Mouse (Mus musculus) intestine, embryonic 14.5 days (tissue): ENCODE measurements at regions not wholly inside any gene's neighbourhood (a gene's known extent, or its start where the extent isn't known, plus 50 kb on each side); places are given as distances from the start of the nearest gene placed in this dataset.

Source experiments
- ATAC-seq: fragments of 200-750 bp; cut with Nextera tagmentation; replicated peaks from 2 replicates; pipeline ENCODE4 v1.8.0; 2017; ENCODE audit warnings: low read depth, moderate number of reproducible peaks, moderate TSS enrichment, moderate library complexity; ENCODE audit not compliant: low FRiP score, low TSS enrichment
- DNase-seq: peaks from one replicate; pipeline ENCODE4 v3.0.0-alpha.2; 2018; ENCODE audit warnings: low spot score
- H3K27ac ChIP-seq: fragments of 300-500 bp; sonication (generic); 2 replicates; pipeline ENCODE4 v1.5.1; 2014; ENCODE audit warnings: low read depth, mild to moderate bottlenecking, control low read depth
- H3K27me3 ChIP-seq: fragments of 300-500 bp; sonication (generic); replicated peaks from 2 replicates; pipeline ENCODE4 v1.6.1; 2014; ENCODE audit warnings: low read length, control low read depth; ENCODE audit not compliant: control insufficient read depth, insufficient read depth
- H3K36me3 ChIP-seq: fragments of 300-500 bp; sonication (generic); 2 replicates; pipeline ENCODE4 v1.6.1; 2014; ENCODE audit warnings: low read length, control low read depth; ENCODE audit not compliant: control insufficient read depth, insufficient read depth
- H3K4me1 ChIP-seq: fragments of 300-500 bp; sonication (generic); replicated peaks from 2 replicates; pipeline ENCODE4 v1.6.1; 2014; ENCODE audit warnings: low read length, control low read depth, mixed read lengths; ENCODE audit not compliant: control insufficient read depth, insufficient read depth
- H3K4me2 ChIP-seq: fragments of 300-500 bp; sonication (generic); 2 replicates; pipeline ENCODE4 v1.6.1; 2014; ENCODE audit warnings: low read length
- H3K4me3 ChIP-seq: fragments of 300-500 bp; sonication (generic); 2 replicates; pipeline ENCODE4 v1.5.1; 2014; ENCODE audit warnings: low read depth, low read length, control low read depth, mixed read lengths
- H3K9ac ChIP-seq: fragments of 300-500 bp; sonication (generic); 2 replicates; pipeline ENCODE4 v1.6.1; 2014; ENCODE audit warnings: mild to moderate bottlenecking, low read length
- H3K9me3 ChIP-seq: fragments of 300-500 bp; sonication (generic); 2 replicates; pipeline ENCODE4 v1.6.1; 2016; ENCODE audit warnings: low read length, control low read depth; ENCODE audit not compliant: control insufficient read depth
- WGBS: fragments of 180-500 bp; shearing (Covaris S2); extraction: QIAGEN DNeasy Blood & Tissue Kit; methylation state at CpG from one replicate; pipeline ENCODE4 v1.1.7; 2014; 5-methylcytosine and 5-hydroxymethylcytosine counted together

DNA sequence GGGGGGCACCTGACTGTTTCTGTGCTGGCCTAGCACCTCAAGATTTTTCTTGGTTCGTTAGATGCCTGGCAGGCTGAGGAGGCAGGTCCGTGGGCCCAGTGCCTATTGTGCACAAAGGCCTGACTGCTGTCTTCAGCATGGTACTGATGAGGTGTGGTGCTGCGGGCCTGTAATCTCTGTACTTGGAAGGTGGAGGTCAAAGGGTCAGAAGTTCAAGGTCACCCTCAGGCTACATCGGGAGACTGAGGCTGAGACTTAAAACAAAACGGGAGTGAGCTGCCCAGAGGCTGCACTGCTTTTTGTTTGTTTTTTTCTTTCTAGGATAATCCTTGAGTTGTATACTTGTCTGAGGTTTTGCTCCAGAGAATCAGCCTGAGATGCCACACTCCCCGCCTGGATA is 234.4 kb downstream of the Sipa1l2 start:
- no peak for DNase-seq
- no peak for ATAC-seq
- H3K36me3 ChIP-seq: no peaks in the 10 kb centered on the region
- WGBS: 57% methylated on average over 6 of the region's 6 CpGs
- no peak overlapping the region for H3K9ac ChIP-seq
- H3K4me3 ChIP-seq: no peak overlapping the region
- H3K9me3 ChIP-seq: no peaks in the 10 kb centered on the region
- H3K4me2 ChIP-seq: no peak overlapping the region
- H3K27ac ChIP-seq: no peak overlapping the region
- peaks cover 13% of the 10 kb centered on the region for H3K4me1 ChIP-seq
- H3K27me3 ChIP-seq: no peaks in the 10 kb centered on the region

DNA sequence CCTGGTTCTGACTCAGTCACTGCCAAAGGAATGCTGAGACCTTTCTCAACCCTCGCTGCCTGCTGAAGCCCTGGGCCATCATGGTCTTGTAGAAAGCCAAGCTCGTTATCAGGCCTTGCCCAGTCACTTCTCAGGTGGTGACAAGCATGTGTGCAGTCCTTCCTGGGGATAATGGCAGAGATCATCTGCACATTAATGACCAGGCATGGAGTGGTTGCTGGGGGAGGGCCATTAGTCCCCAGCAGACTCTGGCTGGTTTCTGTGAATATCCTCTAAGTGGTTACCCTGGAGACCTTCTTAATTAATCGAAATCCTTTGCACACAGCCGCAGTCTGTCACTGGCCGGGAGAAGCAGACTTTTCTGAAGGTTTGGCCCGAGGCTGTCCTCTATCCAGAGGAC is 239.0 kb downstream of the Sipa1l2 start:
- ATAC-seq (no peak), DNase-seq (no peak)
- Histone ChIP-seq H3K4me1 (no peaks in the 10 kb centered on the region; the same call in 1 of the 2 replicates), H3K27me3 (no peaks in the 10 kb centered on the region), H3K4me2 (no peak overlapping the region), H3K9ac (no peak overlapping the region), H3K9me3 (no peaks in the 10 kb centered on the region), H3K27ac (no peak overlapping the region), H3K4me3 (no peak overlapping the region), H3K36me3 (no peaks in the 10 kb centered on the region)
- 76% methylated on average over 6 of the region's 6 CpGs for WGBS

DNA sequence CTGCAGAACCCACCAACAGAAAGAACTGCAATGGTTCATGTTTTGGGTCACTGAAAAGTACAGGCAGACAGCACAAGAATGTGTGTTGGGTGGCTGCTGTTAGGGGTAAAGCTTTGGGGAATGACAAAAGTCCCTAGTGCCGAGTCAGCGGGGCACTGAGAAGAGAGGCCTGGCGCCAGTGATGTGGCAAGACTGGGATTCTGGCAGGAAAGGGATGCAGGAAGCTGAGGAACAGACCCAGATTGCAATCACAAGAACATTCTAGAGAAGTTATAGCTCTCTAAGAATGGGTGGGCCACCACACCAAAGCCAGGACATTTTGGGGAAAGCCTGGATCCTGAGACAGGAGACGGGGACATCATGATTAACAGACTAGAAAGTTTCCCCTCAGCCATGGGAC is 241.0 kb downstream of the Sipa1l2 start:
- no peak for ATAC-seq
- no peaks in the 10 kb centered on the region for H3K9me3 ChIP-seq

DNA sequence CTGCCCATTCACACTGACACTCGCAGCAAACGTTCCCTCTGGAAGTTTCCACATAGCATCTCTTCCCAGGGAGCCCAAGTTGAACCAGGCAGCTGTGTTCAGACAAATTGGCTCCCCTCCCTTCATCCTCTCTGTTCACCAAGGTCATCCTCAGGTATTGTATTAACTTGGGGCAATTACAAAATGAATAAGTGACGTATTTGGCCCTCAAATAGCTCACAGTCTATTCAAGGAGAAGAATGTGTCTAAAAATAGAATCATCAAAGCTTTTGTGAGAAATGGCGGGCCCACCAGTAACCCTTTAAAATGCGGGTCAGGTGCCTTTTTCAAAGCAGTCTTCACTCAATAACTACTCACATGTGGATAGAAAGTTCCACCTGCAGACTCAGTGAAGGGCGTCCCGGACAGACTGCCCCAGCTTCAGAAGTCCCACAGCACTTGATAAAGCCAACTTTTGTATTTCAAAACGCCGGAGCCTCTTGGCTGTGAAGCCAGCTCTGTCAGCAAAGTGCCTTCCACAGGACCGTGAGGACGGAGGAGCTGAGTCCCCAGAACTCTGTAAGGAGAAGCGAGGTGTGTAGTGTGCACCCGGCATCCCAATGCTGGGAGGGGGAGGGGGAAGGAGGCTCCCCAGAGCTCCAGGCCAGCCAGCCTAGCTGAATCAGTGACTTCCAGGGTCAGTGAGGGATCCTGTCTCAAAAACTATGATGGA is 241.9 kb downstream of the Sipa1l2 start:
- H3K27me3 ChIP-seq: no peaks in the 10 kb centered on the region
- no peak overlapping the region for H3K9ac ChIP-seq
- no peaks in the 10 kb centered on the region for H3K4me1 ChIP-seq
- WGBS: 71% methylated on average over 13 of the region's 13 CpGs
- no peak overlapping the region for H3K4me3 ChIP-seq
- DNase-seq (no peak), ATAC-seq (no peak)
- no peak overlapping the region for H3K27ac ChIP-seq
- H3K9me3 ChIP-seq: no peaks in the 10 kb centered on the region
- H3K4me2 ChIP-seq: no peak overlapping the region
- H3K36me3 ChIP-seq: no peaks in the 10 kb centered on the region

More for the DNA sequence above, 241.0 kb downstream of the Sipa1l2 start:
- H3K27ac ChIP-seq: no peak overlapping the region
- H3K4me2 ChIP-seq: no peak overlapping the region
- H3K4me3 ChIP-seq: no peak overlapping the region
- no peak for DNase-seq
- no peak overlapping the region for H3K9ac ChIP-seq
- no peaks in the 10 kb centered on the region for H3K36me3 ChIP-seq
- no peaks in the 10 kb centered on the region for H3K27me3 ChIP-seq
- WGBS: 88% methylated on average over 4 of the region's 4 CpGs
- H3K4me1 ChIP-seq: no peaks in the 10 kb centered on the region

DNA sequence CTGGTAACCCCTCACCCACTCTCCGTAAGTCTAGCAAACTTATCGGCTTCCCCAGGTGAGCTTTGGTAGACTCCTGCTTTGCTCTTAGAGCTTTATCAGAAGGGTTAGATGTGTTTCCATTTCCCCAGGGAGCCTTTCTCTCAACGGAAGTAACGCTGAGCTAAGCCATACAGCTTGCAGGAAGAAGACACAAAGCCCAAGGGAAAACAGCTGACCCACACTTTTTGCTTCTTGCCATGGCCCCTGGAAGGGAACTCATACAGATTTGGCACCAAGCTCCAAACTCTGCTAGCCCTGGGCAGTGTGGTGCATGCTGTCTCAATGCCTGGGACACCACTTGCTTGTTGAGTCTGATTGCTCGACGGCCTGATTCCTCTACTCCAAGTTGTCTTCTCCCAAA is 242.6 kb downstream of the Sipa1l2 start:
- no peaks in the 10 kb centered on the region for H3K36me3 ChIP-seq
- no peak overlapping the region for H3K4me3 ChIP-seq
- no peak overlapping the region for H3K9ac ChIP-seq
- H3K4me1 ChIP-seq: no peaks in the 10 kb centered on the region
- H3K27ac ChIP-seq: no peak overlapping the region
- no peak for ATAC-seq
- DNase-seq: no peak
- 76% methylated on average over 6 of the region's 6 CpGs for WGBS
- H3K27me3 ChIP-seq: no peaks in the 10 kb centered on the region
- H3K9me3 ChIP-seq: no peaks in the 10 kb centered on the region
- H3K4me2 ChIP-seq: no peak overlapping the region

DNA sequence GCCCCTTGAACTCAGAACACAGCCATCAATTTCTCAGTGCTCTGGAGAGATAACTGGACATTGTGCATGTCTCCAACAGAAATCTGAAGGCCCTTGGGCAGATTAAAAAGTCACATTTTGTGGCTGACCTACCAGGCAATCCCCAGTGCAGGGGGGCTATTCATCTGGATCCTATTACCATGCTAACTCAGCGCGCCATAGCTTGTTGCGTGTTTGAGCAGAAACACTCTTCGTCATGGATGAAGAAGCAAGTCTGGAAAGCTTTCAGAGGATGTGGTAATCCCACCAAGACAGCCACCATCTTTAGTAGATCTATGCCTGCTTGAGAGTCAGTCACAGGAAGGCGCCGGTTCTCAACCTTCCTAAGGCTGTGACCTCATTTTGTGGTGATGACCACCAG is 243.9 kb downstream of the Sipa1l2 start:
- no peaks in the 10 kb centered on the region for H3K9me3 ChIP-seq
- no peak overlapping the region for H3K4me2 ChIP-seq
- no peak overlapping the region for H3K9ac ChIP-seq
- no peak overlapping the region for H3K4me3 ChIP-seq
- no peaks in the 10 kb centered on the region for H3K36me3 ChIP-seq
- no peaks in the 10 kb centered on the region for H3K4me1 ChIP-seq
- ATAC-seq (no peak), DNase-seq (no peak)
- WGBS: 94% methylated on average over 6 of the region's 6 CpGs
- no peaks in the 10 kb centered on the region for H3K27me3 ChIP-seq
- H3K27ac ChIP-seq: no peak overlapping the region

DNA sequence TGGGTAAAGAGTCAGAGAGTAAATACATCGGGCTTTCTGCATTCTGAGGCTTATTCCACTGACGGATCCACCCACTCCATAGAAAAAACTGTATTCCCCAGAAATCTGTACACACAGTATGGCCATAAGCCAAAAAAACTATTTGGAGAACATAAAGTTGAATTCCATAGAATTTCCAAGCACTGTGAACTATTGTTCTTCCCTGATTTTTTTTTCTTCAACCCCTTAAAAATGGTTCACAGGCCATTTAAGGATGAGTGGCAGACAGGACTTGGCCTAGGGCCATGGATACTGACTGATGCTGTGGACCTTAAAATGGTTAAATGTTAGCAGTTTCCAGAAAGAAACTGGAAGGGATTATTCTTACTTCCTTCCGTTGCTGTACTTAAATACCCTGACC is 247.0 kb downstream of the Sipa1l2 start:
- H3K27ac ChIP-seq: no peak overlapping the region
- ATAC-seq (no peak), DNase-seq (no peak)
- H3K4me1 ChIP-seq: no peaks in the 10 kb centered on the region
- no peak overlapping the region for H3K4me2 ChIP-seq
- no peak overlapping the region for H3K4me3 ChIP-seq
- 65% methylated on average over 3 of the region's 3 CpGs for WGBS
- H3K36me3 ChIP-seq: no peaks in the 10 kb centered on the region
- H3K9me3 ChIP-seq: no peaks in the 10 kb centered on the region
- no peak overlapping the region for H3K9ac ChIP-seq
- H3K27me3 ChIP-seq: no peaks in the 10 kb centered on the region

DNA sequence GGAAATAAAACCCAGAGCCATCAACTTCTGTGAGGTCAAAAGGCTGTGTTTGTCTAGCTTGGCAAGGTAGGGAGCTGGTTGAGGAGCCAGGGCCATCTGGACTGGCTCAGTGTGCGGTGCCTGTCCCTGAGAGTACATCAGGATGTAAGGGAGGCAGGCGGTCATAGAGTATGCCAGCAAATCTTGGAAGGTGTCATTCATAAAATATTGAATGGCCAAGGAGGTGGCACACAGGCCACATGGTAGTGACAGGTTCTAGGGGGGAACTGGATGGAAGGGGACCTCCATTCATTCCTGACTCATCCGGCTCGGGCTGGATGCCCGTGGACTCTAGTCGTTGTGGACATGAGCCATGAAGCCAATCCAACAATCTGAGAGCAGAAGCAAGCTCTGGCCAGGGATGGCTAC is 252.0 kb downstream of the Sipa1l2 start:
- no peak overlapping the region for H3K9ac ChIP-seq
- no peaks in the 10 kb centered on the region for H3K36me3 ChIP-seq
- H3K4me2 ChIP-seq: no peak overlapping the region
- no peak overlapping the region for H3K4me3 ChIP-seq
- DNase-seq (no peak), ATAC-seq (no peak)
- no peaks in the 10 kb centered on the region for H3K4me1 ChIP-seq
- H3K27me3 ChIP-seq: no peaks in the 10 kb centered on the region
- WGBS: 91% methylated on average over 6 of the region's 6 CpGs
- no peak overlapping the region for H3K27ac ChIP-seq
- H3K9me3 ChIP-seq: no peaks in the 10 kb centered on the region

DNA sequence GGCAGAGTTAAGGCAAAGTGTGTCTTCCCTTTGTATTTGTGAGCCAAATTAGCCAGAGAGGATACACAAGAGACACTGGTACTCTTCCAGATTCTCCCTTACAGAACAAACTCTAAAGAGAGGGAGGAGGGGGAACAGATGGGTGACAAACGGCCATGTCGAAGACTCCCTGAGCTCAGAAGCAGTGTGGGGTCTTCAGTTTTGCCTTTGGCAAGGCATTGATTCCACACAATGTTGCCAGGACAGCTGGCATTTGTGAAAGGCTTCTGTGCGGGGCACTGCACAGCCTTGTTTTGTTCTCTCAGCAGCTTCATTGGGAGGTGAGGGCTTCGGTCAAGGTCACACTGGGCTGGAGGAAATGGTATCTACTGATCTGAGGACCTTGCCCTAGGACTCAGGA is 253.9 kb downstream of the Sipa1l2 start:
- Histone ChIP-seq H3K27me3 (no peaks in the 10 kb centered on the region), H3K4me1 (peaks cover 11% of the 10 kb centered on the region), H3K9ac (no peak overlapping the region), H3K9me3 (no peaks in the 10 kb centered on the region), H3K27ac (no peak overlapping the region), H3K36me3 (no peaks in the 10 kb centered on the region), H3K4me2 (no peak overlapping the region), H3K4me3 (no peak overlapping the region)
- WGBS: 79% methylated on average over 4 of the region's 4 CpGs
- DNase-seq: no peak
- no peak for ATAC-seq
